Mouse (Mus musculus) spleen, postnatal 10 days (tissue): ENCODE measurements around the gene Vars.

ENCODE experiments used
- DNase-seq, 2 experiments: peaks; one replicate each; pipeline ENCODE4 v3.0.0; 2021 to 2022; ENCODE audit warnings: low spot score in 2 of 2

Gene Vars

DNA sequence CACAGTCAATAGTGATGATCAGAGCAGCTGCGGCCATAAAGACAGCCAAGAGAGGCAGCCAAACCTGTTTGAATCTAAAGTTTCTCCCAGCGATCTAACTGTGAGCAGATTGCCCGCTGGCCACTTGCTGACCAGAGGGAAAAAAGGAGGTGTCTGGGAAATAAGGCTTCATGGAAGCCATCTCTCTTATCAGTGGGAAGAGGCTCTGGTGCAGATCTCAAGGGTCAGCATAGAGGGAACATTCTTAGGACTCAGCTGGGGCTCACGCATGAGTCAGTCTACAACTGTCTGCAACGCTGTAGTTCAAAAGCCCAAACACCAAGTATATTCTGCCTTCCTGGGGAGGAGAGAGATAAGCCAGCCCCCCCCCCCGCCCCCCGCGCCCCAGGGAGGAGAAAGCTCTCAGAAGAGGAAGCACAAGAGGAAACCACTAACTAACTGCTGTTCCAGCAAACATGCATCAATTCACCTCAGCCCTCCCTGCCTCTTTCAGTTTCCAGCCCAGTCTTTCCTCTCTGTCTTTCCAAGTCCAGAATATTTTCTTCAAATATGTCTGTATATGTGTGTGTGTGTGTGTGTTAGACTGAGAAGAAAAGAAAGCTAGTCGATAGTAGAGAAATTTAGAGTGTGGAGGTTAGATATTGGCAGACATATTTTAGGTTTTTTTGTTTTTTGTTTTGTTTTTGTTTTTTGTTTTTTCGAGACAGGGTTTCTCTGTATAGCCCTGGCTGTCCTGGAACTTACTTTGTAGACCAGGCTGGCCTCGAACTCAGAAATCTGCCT, 47.6 kb downstream of the Vars start:
- DNase-seq, result peak in 1 of 2 experiments; percentile 43

DNA sequence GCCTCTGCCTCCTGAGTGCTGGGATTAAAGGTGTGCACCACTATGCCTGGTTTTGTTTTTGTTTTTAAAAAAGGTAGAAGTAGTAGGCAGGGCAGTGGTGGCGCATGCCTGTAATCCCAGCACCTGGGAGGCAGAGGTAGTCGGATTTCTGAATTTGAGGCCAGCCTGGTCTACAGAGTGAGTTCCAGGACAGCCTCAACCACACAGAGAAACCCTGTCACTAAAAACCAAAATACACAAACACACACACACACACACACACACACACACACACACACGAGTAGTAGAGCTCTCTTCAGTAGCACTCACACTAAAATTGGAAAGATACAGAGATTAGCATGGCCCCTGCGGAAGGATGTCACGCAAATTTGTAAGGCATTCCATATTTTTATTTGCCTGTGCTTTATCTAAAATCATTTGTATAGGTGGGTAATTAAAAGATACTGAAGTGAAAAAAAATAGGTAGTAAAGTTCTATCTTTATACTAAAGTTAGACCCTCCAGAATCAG, 48.2 kb downstream of the Vars start:
- peak in 1 of 2 experiments; percentile 26 for DNase-seq

DNA sequence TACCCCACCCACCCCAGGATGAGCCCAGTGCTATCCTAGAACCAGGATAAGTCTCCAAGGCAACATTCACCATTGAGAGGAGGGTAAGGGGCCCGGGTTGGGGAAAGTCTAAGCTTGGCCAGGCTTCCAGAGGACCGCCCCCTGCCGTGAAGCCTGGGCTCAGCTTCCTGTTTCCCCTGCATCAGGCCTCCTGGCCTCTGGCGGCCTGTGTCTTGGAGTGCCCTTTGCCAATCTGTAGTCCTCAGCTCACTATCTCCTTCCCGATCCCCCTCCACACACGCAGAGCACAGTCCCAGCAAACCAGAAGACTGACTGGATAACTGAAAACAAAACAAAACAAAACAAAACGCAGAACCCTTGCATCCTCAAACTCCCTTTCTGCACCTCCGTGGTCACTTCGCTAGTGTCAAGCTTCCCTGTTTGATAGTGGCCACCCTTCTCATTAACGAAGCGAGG, 48.8 kb downstream of the Vars start, which contains the start of gene Clic1:
Gene Clic1, plus strand, starts transcription at position 406 of the 456 bp plus-strand sequence.
- DNase-seq, result peak; percentile 52 to 70

DNA sequence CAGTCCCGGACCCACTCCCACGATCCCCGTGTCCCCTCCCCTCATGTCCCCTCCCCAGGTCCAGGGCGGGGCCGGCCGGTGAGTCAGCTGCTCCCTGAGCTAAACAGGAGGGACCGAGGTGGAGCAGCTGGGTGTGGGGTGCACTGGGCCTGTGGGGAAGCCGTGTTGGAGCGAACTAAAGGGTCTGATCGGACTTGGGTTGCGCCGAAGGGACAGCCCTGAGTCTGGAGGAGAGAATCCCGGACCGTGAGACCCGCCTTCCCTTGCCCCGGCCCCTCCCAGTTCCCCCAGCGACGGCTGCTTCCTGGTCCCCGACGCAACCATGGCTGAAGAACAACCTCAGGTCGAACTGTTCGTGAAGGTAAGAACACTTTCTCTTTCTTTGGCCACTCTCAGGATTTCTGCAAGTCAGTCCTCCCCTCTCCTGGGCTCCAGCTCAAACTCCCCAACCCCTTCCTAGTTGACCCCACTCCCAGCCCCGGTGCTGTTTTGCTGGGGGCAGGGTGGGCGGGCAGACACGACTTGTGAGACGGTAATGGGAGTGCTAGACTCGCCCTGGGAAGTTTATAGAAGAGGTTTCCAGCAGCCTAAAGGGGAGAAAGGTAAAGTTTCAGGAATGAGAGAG, 49.5 kb downstream of the Vars start:
- DNase-seq, result peak; percentile 78 to 84

DNA sequence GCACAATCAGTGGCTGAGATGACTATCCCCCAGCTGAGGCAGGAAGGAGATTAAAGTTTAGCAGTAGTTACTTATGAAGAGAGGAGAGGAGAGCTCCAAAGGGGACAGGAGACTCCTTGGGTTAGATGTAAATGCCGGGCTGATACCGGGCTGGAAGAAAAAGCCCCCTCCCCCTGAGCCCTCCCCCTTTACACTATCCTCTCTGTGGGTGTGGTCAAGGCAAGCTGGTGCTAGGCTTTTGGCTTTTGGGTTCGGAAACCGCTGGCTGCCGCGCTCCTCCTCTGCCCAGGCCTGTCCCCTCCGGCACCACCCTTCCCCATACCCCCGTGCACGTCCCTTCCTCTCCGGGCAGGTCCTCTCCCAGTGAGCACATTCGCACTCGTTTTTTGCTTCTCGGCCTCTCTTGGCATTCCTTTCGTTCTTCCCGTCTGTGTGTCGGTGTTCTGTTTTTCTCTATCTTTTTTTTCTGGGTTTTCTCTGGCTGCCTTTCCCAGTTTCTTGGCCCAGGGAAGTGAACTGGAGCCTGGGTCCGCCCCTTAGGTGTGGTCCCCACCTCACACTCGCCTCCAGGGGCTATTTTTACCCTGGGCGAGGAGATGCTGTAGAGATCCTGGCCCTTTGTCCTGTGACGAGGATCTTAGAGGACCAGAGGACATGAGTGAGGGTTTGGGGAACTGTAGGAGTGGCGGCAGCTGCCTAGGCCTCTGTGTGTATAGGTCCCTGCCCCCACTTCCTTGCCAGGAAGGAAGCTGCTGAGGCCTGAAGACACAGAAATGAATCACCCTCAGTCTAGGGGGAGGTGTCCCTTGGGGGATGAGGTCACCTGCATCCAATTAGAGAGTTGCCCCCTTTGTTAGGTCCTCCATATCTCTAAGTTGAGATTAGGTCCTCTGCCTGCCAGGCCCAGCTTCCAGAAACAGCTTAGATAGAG, 50.6 kb downstream of the Vars start:
- DNase-seq, result peak; percentile 71 to 79

DNA sequence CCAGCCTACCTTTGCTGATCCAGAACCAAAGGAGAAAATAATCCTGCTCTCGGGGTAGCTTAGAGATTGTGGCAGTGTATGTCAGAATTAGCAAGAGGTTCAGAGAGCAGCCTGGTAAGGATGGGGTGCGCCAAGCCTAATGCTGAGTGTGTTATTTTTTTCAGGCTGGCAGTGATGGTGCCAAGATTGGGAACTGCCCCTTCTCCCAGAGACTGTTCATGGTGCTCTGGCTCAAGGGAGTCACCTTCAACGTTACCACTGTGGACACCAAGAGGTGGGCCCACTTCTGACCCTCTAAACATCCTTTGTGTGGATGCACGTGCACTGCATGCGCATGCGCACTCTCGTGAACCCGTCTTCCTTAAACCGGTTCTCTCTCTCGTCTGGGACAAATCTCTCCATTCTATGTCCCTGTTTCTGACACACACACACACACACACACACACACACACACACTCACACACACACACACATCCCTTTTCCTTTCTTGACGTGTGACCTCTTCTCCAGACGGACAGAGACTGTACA, 51.5 kb downstream of the Vars start:
- no peak for DNase-seq

DNA sequence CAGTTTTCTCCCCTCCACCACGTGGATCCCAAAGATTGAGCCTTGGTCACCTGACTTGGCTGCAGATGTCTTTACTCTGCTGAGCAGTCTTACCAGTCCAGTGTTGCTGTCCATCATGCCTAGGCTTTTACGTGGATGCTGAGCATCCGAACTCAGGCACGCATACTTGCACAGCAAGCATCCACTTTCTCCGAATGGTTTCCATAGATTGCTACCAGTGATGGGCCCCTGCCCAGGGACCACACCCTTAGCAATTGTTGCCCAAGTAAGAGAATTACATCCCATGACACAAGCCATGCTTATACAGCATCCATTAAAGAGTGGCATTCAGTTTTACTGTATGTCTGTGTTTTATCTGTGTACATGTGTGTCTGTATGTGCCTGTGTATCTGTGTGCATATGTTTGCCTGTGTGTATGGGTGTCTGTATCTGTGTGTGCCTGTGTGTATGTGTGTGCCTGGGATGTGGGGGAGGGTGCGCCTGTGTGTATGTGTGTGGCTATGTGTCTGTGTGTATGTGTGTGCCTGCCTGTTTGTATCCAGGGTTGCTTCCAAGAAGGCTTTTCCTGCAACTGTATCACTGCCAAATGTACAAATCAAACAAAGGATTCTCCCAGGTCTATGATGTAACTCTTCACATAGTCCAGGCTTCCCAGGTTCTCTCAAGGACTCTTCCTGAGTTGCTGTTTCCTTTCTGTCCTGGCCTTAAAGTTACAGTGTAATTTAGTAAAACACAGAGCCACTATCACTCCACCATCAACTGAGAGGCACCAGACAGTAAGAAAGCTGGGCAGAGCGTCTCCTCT, 55.1 kb downstream of the Vars start:
- peak in 1 of 2 experiments; percentile 11 for DNase-seq

DNA sequence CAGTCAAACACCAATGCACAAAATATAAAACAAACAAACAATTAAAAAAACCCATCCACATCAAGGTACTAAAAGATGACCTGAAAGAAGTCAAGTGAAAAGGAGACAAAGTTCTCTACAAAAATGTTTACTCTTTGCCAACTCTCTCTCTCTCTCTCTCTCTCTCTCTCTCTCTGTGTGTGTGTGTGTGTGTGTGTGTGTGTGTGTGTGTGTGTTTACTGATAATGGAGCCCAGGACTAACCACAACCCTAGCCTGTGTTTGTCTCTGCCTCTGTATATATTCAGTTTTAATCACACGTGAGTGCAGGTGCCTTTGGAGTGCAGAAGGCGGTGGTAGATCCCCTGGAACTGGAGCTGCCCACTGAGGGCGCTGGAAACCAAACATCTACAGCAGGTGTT, 56.3 kb downstream of the Vars start:
- peak in 1 of 2 experiments; percentile 12 for DNase-seq

DNA sequence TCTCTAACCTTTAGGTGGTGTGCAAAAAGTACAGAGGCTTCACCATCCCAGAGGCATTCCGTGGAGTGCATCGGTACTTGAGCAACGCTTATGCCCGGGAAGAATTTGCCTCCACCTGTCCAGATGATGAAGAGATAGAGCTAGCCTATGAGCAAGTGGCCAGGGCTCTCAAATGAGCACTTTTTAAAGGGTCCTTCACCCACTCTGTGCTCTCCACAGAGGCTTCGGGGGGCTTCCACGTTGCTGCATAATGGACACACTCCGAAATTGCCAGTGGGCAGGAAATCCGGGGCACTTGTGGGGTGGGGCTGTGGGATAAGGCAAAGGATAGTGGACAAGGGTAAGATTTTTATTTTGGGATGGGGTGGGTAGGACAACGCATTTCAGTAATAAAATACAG, 57.5 kb downstream of the Vars start:
- no peak for DNase-seq

DNA sequence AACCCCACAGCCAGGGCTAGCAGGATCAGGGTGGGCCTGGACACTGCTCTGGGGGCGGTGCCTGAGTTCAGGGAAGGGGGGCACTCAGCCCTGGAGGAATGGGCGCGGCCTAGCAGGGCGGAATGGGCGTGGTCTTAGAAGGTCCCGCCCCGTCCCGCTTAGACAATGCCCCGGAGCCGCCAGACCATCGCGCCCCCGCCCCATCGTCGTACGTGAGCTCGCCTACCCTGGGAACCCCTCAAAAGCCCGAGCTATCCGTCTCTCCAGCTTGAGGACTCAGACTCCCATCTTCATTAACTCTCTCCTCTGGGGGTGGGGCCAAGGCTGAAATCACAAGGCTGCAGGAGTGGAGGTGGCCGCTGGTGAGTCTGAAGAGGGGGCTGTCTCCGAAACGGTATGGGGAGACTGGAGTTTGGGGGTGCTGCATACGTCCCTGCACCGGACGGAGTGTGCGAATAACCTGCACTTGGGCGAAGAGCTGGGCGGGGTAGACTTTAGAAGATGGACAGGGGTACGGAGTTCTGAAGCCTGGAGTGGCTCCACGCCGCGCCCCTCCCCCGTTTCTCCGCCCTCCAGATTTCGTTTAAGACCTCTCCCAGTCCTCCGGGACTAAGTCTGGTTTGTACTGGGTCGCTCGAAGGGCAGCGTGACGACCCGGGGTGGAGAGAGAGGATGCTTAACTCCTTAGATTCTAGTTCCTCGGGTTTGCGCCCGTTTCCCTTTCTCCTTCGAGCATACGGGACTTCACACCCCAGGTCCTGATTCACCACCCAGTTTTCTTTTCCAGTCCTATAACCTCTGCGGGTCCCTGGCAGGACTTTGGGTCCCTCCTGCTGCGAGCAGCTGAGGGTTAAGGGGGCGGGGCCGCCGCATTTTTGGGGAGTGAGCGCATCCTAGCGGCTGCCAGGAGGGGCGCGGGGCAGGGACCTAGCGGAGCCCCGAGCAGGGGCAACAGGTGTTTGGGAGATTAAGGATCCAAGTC, 58.4 kb downstream of the Vars start, which contains the start of gene Ddah2:
Gene Ddah2, plus strand, starts transcription at position 125 of the 982 bp plus-strand sequence.
- DNase-seq, result peak; percentile 83 to 91

DNA sequence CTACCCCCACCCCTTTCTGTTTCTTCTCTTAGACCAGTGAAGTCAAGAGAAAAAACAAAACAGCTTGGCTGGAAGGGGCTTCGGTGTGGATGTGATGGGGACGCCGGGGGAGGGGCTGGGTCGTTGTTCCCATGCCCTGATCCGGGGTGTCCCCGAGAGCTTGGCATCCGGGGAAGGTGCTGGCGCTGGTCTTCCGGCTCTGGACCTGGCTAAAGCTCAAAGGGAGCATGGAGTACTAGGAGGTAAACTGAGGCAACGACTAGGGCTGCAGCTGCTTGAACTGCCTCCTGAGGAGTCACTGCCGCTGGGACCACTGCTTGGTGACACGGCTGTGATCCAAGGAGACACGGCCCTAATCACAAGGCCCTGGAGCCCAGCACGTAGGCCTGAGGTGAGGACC, 59.3 kb downstream of the Vars start:
- DNase-seq, result no peak

DNA sequence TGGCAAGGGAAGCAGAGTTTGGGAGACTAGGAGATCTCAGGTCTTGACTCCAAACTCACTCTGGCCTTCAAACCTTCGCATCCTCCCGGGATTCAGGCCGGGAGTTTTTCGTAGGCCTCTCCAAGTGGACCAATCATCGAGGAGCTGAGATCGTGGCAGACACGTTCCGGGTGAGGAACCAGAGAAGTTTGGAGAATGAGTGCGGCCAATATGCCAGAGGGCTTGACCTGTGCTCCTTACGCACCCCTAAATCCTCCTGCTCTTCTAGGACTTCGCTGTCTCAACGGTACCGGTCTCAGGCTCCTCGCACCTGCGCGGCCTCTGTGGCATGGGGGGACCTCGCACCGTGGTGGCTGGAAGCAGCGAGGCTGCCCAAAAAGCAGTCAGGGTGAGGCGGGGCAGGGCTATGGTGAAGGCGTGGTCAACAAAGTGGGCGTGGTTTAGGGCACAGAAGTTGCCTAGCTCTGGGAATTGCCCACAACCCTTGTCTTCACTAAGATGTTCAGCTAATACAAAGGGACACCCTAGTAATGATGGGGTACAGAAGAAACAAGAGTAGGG, 60.0 kb downstream of the Vars start:
- peak in 1 of 2 experiments; percentile 54 for DNase-seq

DNA sequence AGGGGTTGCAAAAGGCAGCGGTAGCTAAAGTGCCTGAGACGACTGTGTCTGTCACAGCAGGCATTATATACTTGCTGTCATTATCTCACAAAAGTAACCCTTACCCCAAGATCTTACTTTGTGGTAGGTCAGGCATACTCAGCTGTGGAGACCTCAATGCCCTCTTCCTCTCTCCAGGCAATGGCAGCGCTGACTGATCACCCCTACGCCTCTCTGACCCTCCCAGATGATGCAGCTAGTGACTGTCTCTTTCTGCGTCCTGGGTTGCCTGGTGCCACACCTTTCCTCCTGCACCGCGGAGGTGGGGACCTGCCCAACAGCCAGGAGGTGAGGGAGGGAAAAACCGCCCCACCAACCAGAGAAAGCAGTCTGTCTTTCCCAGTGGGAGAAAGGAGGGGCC, 60.5 kb downstream of the Vars start:
- DNase-seq, result no peak

DNA sequence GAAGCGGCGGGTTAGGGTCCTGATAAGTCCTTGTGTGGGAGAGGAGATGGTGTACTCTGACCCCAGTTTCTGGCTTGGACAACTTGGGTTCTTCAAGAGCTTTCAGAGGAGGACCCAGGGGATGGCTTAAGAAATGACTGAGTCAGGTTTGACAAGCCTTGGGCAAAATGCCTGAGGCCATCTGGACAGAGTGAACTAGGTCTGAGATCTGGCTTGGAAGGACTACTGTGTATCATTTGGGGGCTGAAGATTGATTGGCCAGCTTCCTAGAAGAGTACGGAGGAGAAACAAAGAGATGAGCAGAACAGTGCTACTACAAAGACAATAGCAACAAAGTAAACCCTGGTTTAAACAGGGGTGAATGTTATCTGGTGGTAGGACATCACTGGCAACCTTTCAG, 62.7 kb downstream of the Vars start:
- DNase-seq, result no peak

DNA sequence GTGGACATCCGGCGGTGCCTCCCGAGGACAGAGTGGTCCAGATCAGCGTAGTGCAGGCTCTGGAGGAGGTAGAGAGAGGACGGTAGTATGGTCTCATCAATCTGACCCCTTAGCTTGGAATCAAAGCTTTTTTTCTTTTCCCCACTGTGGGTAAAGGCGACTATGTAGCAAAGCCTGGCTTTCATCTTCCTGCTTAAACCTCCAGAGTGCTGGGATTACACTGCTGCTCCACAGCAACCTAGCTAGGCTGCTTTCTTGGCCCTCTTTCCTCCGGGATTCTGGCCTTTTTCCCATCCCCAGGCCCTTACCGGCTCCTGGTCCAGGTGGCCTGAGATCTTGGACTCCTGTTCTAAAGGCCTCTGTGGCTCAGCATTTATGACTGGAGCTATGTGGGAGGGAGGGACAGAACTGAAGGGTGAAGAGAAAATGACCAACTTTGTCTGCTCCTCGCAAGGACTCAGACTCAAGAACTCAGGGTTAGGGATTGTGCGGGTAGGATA, 63.6 kb downstream of the Vars start:
- DNase-seq, result peak in 1 of 2 experiments; percentile 11

DNA sequence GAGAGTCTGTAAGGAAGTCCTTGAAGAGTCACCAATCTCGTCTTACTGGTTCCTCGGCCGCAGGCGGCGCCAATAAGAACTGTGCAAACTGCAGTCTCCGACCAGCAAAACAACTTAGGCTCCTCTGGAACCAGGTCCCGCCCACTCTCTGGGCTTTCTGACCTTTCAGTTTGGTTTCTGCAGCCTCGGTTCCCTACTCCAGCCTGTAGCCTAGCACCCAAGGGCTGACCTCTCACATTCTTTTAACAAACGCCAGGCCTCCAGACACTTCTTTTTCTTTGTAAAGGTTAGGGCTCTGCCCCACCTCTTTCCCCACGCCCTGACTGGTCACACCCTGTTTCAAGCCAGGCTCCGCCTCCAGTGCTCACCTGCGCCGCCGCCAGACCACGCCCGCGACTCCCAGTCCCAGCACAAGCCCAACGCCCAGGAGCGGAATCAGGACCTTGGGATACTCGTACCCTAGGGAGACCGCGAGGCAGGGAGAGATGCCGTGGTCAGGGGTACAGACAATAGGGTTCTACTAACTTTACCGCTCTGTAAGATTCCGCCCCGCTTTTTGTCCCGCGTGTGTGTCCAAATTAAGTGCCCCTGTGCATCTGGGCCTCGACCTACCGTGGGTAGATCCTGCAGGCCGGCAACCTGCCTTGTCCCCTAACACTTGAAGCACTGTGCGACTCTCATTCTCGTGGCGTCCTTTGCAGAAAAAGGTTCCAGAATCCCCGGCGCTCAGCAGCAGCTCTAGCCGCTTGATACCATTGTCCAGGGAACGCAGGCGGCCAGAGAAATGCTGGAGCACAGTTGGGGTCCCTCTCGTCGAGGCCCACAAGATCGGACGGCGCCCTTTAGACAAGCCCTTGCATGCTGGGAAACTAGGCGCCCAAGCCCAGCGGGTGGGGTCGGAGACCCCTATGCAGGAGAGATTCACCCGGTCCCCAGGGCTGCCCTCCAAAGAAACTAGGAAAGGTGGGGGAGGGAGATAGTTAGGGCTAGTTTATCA, 64.5 kb downstream of the Vars start, which contains the start of gene Ly6g6c:
Gene Ly6g6c, plus strand, starts transcription at position 438 of the 997 bp plus-strand sequence.
- DNase-seq, result peak in 1 of 2 experiments; percentile 58
